Mouse (Mus musculus) ZHBTc4 (cell line): ENCODE data around the gene B3gnt9.

ENCODE experiments used
- DNase-seq: peaks from one replicate; pipeline ENCODE4 v3.0.0-alpha.2; 2011; ENCODE audit warnings: low read depth, low spot score

Gene B3gnt9

GRCm38 (mm10) chr8:105258911-105259720 is 4.2 kb upstream of the B3gnt9 start:
- peak; percentile 76 for DNase-seq

GRCm38 (mm10) chr8:105257318-105258114 is 2.6 kb upstream of the B3gnt9 start:
- peak; percentile 43 for DNase-seq

- DNase-seq, result peak; percentile 95
These were observed 594 bp downstream of the B3gnt9 start for GRCm38 (mm10) chr8:105254152-105254965.

- DNase-seq, result peak; percentile 65
These were observed 1.2 kb downstream of the B3gnt9 start for GRCm38 (mm10) chr8:105253766-105254151.

- DNase-seq, result no peak
These were observed 2.0 kb downstream of the B3gnt9 start for GRCm38 (mm10) chr8:105252680-105253537.

GRCm38 (mm10) chr8:105251954-105252353 is 3.0 kb downstream of the B3gnt9 start:
- no peak for DNase-seq

GRCm38 (mm10) chr8:105241016-105241415 is 13.9 kb downstream of the B3gnt9 start:
- no peak for DNase-seq

- peak; percentile 67 for DNase-seq
These were observed 17.4 kb downstream of the B3gnt9 start for GRCm38 (mm10) chr8:105237442-105238142.

GRCm38 (mm10) chr8:105235206-105235605 is 19.7 kb downstream of the B3gnt9 start:
- no peak for DNase-seq

GRCm38 (mm10) chr8:105233126-105233935 is 21.6 kb downstream of the B3gnt9 start:
- DNase-seq, result peak; percentile 85

GRCm38 (mm10) chr8:105232321-105232693 is 22.6 kb downstream of the B3gnt9 start:
- DNase-seq, result peak; percentile 54

- DNase-seq, result peak; percentile 56
These were observed 23.2 kb downstream of the B3gnt9 start for GRCm38 (mm10) chr8:105231503-105232320.

- DNase-seq, result no peak
These were observed 29.0 kb downstream of the B3gnt9 start for GRCm38 (mm10) chr8:105225917-105226316.

GRCm38 (mm10) chr8:105225272-105225593 is 29.7 kb downstream of the B3gnt9 start:
- no peak for DNase-seq

GRCm38 (mm10) chr8:105224413-105225271 is 30.3 kb downstream of the B3gnt9 start, which contains the start of gene D230025D16Rik:
TSS of gene D230025D16Rik (plus strand) at chr8:105225145.
- DNase-seq, result peak; percentile 98

GRCm38 (mm10) chr8:105223850-105224249 is 31.1 kb downstream of the B3gnt9 start:
- DNase-seq, result no peak

GRCm38 (mm10) chr8:105217926-105218522 is 36.9 kb downstream of the B3gnt9 start:
- DNase-seq, result peak; percentile 75
